Mouse (Mus musculus) testis, adult 2 months (tissue): ENCODE measurements around the gene Trio. TPM values are rescaled to one million over a fixed set of nuclear protein-coding genes. Genes with fewer than 3 reads are reported as not detected.

Source experiments
- H3K27ac ChIP-seq: fragments of 200-500 bp; 2 replicates; pipeline ENCODE4 v1.5.1; 2012; ENCODE audit warnings: low read depth, low read length; ENCODE audit not compliant: control insufficient read depth, insufficient read depth
- H3K27me3 ChIP-seq: fragments of 200-500 bp; 2 replicates; pipeline ENCODE4 v1.6.1; 2012; ENCODE audit warnings: mild to moderate bottlenecking, low read length, moderate library complexity; ENCODE audit not compliant: control insufficient read depth, insufficient read depth
- H3K36me3 ChIP-seq: fragments of 200-500 bp; 2 replicates; pipeline ENCODE4 v1.6.1; 2012; ENCODE audit warnings: mild to moderate bottlenecking, low read length; ENCODE audit not compliant: control insufficient read depth, insufficient read depth
- H3K4me1 ChIP-seq: fragments of 200-500 bp; 2 replicates; pipeline ENCODE4 v1.6.1; 2012; ENCODE audit warnings: low read length; ENCODE audit not compliant: control insufficient read depth, insufficient read depth
- H3K4me3 ChIP-seq: fragments of 200-500 bp; 2 replicates; pipeline ENCODE4 v1.5.1; 2012; ENCODE audit warnings: low read depth, mild to moderate bottlenecking, low read length, moderate library complexity, mixed read lengths; ENCODE audit not compliant: control insufficient read depth
- CTCF ChIP-seq: fragments of 200-500 bp; IDR thresholded peaks from 2 replicates; pipeline ENCODE4 v1.5.1; 2012; ENCODE audit warnings: low read depth, mild to moderate bottlenecking, inconsistent platforms, low read length, moderate library complexity; ENCODE audit not compliant: control insufficient read depth, insufficient read depth, insufficient replicate concordance
- POLR2A ChIP-seq: fragments of 200-500 bp; IDR thresholded peaks from 2 replicates; pipeline ENCODE4 v1.6.1; 2012; ENCODE audit warnings: low read depth, mild to moderate bottlenecking, inconsistent platforms, low read length, moderate library complexity; ENCODE audit not compliant: control insufficient read depth
- polyA plus RNA-seq: library from polyadenylated mRNA; depleted of rRNA; stranded (reverse); fragments of >200 nt; gene quantifications from 2 replicates; pipeline ENCODE4 v1.2.3, GENCODE M21; 2012

Trio gene
- polyA plus RNA-seq, 1 experiment, result 18.8 TPM

DNA sequence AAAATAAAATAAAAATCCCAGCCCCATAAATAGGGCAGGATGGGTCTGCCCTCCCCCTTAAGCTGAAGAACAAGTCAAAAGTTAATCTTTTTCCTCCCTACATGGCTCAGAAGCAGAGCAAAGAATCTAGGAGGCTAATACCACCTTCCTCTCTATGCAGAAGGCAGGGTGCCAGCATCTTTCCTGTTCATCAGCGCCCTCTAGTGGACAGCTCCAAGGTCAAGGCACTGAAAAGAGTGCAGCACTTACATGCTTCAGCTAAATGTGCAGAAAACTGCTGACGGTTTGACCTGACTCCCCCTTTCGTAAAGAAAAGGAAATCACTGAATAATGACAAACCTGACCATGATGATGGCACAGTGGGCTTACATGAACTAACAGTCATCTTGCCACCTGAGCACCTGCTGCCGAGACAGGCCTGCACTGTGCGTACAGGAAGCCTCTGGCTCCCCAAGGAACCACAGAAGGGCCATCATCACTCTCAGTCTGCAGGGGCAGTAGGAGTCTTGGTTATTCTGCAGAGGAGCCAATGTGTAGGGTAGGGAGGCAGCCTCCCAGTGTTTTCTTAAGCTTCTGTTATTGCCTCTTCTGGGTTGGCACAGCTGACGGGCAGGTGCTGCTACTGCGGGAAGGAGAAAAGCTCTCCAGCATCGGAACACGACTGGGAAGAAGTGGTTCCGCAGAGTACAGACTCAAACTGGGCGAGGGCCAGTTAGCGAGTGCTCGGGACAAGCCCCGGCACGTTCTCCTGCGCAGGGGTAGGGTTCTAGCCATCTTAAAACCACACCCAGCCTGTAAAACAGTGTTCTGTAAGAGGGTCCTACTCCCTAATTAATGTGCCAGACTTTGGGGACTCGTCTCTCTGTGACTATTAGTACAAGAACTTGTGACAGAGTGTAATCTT, 141.0 kb downstream of the Trio start:
- no peak overlapping the region for H3K27ac ChIP-seq
- no peaks in the 10 kb centered on the region for H3K36me3 ChIP-seq
- TF ChIP-seq CTCF (peak; percentile 83; the same call in 1 of the 2 replicates), POLR2A (no peak)
- no peak overlapping the region for H3K4me3 ChIP-seq
- H3K4me1 ChIP-seq, result no peaks in the 10 kb centered on the region
- no peaks in the 10 kb centered on the region for H3K27me3 ChIP-seq

DNA sequence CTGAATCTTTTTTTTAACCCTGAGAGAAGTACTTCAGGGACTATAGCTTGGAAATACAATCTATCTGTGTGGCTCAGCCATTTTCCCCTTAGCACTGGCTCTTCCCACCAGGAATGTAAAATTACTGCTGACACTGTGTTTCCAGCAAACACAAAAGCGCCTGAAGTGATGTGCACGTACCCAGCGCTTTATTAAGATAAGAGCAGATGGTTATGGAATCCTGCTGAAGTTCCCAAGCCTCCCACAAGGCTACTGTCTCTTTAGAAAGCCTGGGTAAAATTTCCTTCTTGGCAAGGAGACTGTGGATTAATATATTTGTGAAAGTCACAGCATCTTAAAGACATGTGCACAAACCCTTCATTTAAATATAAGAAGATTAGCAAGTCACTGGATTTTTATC, 141.8 kb downstream of the Trio start:
- H3K4me1 ChIP-seq, result no peaks in the 10 kb centered on the region
- H3K36me3 ChIP-seq, result no peaks in the 10 kb centered on the region
- H3K27ac ChIP-seq, result no peak overlapping the region
- TF ChIP-seq POLR2A (no peak), CTCF (no peak)
- H3K27me3 ChIP-seq, result no peaks in the 10 kb centered on the region
- no peak overlapping the region for H3K4me3 ChIP-seq

- no peak for TF ChIP-seq POLR2A
- no peak for TF ChIP-seq CTCF
- H3K27me3 ChIP-seq, result no peaks in the 10 kb centered on the region
- H3K27ac ChIP-seq, result no peak overlapping the region
- no peaks in the 10 kb centered on the region for H3K4me1 ChIP-seq
- H3K4me3 ChIP-seq, result no peak overlapping the region
- H3K36me3 ChIP-seq, result no peaks in the 10 kb centered on the region
Measured at GRCm38 (mm10) chr15:27882898-27883297, 142.8 kb downstream of the Trio start.

DNA sequence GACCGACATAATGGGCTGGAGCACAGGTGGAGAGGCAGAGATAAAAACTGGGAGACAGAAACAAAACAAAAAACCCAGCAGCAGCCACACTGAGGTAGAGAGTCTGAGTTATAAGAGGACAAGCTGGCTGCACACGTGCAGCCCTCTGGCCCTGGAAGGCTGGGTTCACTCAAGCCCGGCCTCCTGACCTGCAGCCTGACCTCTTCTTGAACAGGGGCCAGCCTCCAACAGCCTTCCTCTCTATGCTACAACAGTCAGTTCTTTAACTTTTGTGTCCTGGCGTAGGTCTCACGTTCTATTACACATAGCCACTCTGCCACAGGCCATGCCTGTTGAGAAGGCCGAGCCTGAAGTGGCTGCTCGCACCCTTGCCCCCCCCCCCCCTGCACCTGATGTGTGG, 147.8 kb downstream of the Trio start:
- no peaks in the 10 kb centered on the region for H3K36me3 ChIP-seq
- TF ChIP-seq CTCF (no peak), POLR2A (no peak)
- no peaks in the 10 kb centered on the region for H3K27me3 ChIP-seq
- no peak overlapping the region for H3K4me3 ChIP-seq
- H3K27ac ChIP-seq, result no peak overlapping the region
- H3K4me1 ChIP-seq, result no peaks in the 10 kb centered on the region

DNA sequence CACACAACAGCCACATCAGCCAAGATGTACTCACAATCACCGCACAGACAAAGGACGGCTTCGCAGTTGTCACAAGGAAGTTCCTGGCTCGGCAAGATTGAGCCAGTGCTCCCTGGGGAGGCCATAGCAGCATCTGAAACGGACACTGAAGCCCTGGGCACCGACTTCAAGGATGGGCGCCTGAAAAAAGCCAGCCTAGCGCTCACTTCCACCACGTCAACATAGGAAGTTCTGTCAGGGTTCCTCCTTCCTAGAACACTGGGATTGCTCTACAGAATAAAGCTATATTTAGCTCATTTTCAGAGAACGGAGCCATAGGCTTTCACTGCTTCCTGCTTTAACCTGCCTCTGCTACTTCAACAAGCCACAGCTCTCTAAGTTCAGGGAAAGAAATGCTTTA, 149.3 kb downstream of the Trio start:
- H3K36me3 ChIP-seq, result no peaks in the 10 kb centered on the region

GRCm38 (mm10) chr15:27875753-27876152, 149.9 kb downstream of the Trio start:
- H3K4me1 ChIP-seq, result peaks cover 2% of the 10 kb centered on the region
- no peak overlapping the region for H3K4me3 ChIP-seq
- TF ChIP-seq CTCF, result no peak
- TF ChIP-seq POLR2A, result no peak
- no peak overlapping the region for H3K27ac ChIP-seq
- H3K36me3 ChIP-seq, result no peaks in the 10 kb centered on the region
- no peaks in the 10 kb centered on the region for H3K27me3 ChIP-seq

More for the DNA sequence above, 149.3 kb downstream of the Trio start:
- Histone ChIP-seq H3K4me3 (no peak overlapping the region), H3K27me3 (no peaks in the 10 kb centered on the region), H3K4me1 (peaks cover 2% of the 10 kb centered on the region; the same call in 1 of the 2 replicates), H3K27ac (no peak overlapping the region)
- no peak for TF ChIP-seq CTCF
- TF ChIP-seq POLR2A, result no peak

GRCm38 (mm10) chr15:27873747-27874320, 151.8 kb downstream of the Trio start:
- no peak overlapping the region for H3K27ac ChIP-seq
- H3K27me3 ChIP-seq, result no peaks in the 10 kb centered on the region
- peaks cover 2% of the 10 kb centered on the region for H3K4me1 ChIP-seq
- no peaks in the 10 kb centered on the region for H3K36me3 ChIP-seq
- TF ChIP-seq CTCF (no peak), POLR2A (no peak)
- H3K4me3 ChIP-seq, result no peak overlapping the region

DNA sequence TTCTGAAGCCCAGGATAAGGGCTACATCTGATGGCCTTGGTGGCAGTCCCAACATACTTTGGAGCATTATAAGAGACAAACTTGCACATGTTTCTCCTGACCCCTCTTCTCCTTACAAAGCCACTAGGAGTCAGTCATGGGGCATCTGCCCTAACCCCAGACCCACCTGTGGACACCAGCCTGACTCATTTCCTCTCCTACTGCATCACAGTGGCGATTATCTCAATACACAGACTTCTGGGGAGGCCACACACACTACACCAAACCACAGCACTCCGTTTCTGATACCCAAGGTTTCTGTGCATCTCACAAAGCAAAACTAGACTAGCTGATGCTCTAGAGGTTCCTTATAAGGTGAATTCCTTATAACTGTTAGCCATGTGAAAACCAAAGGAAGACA, 153.4 kb downstream of the Trio start:
- H3K4me3 ChIP-seq, result no peak overlapping the region
- H3K36me3 ChIP-seq, result no peaks in the 10 kb centered on the region
- H3K27ac ChIP-seq, result no peak overlapping the region; the same call in 1 of the 2 replicates
- peaks cover 2% of the 10 kb centered on the region for H3K4me1 ChIP-seq
- no peak for TF ChIP-seq POLR2A
- H3K27me3 ChIP-seq, result no peaks in the 10 kb centered on the region
